Mouse (Mus musculus): ENCODE data around the gene Hsp90aa1. TPM values are rescaled to one million over a fixed set of nuclear protein-coding genes. Genes with fewer than 3 reads are reported as not detected.

Gene Hsp90aa1
- 179 TPM in 2 replicates for polyA plus RNA-seq (2015; fragmentation: Nextera tagmentation; extraction: Ambion mirVana)

GRCm38 (mm10) chr12:110702556-110702955 is at the start of gene Hsp90aa1:
Hsp90aa1 (minus strand) TSS chr12:110702728.

GRCm38 (mm10) chr12:110737170-110738157 is 34.9 kb upstream of the Hsp90aa1 start, which contains the start of gene Wdr20:
Wdr20 (plus strand) TSS chr12:110737944.

DNA sequence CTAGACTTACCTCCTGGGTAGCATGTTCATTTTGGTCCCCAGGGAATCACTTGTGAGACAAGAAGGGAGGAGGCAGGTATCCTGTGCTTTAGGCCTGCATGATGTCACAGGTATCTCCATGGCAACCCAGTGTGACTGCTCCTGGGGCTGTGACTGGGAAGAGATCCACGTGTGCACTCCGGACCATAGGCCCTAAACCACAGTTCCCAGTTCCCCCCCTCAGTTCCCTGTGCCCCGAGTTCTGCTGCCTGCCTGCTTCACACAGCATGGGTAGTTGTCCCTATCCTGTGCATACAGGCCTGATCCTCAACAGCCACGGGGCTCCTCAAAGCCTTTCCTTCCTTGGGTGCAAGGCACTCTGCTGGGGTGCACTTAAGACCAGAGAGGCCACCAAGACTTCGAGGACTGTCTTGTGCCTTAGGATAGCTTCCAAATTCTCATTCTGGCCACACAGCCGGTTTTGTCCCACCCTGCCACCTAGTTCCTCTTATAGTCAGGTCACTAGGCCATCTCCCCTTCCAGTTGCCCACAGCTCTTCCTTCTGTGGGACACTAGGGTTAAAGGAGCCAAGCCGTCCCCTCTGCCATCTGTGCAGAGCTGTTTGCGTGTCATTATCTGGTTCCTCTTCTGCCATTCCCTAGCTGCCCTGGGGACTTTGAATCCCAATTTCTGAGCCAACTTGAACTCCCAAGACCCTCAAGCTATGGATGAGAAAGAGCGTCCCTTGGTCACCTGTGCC is 19.8 kb downstream of the Hsp90aa1 start, which contains the start of gene 1700001K19Rik:
1700001K19Rik (minus strand) TSS at position 59 of the 739 bp plus-strand sequence.

Small RNA genes lying within 50 kb of the gene (microRNA-seq; reads per million reads assigned to microRNA genes)
- 0 reads per million in 2 experiments for gene Gm27299

Other genes with a start within 250 kb of the Hsp90aa1 start
- gene Dync1h1, start 101.3 kb downstream of the Hsp90aa1 start, polyA plus RNA-seq (2015; fragmentation: Nextera tagmentation; extraction: Ambion mirVana): 22.0 and 23.9 TPM in 2 replicates
- not detected in 2 replicates for gene 1700001K19Rik, start 20.1 kb downstream of the Hsp90aa1 start, polyA plus RNA-seq (2015; fragmentation: Nextera tagmentation; extraction: Ambion mirVana)
- 7.6 and 10.1 TPM in 2 replicates for gene Wdr20, start 35.2 kb upstream of the Hsp90aa1 start, polyA plus RNA-seq (2015; fragmentation: Nextera tagmentation; extraction: Ambion mirVana)
- 0.60 and 0.79 TPM in 2 replicates for gene Mok, start 138.2 kb upstream of the Hsp90aa1 start, polyA plus RNA-seq (2015; fragmentation: Nextera tagmentation; extraction: Ambion mirVana)
- 2.7 and 3.8 TPM in 2 replicates for gene Zfp839, start 147.5 kb upstream of the Hsp90aa1 start, polyA plus RNA-seq (2015; fragmentation: Nextera tagmentation; extraction: Ambion mirVana)
- 40.9 and 41.2 TPM in 2 replicates for gene Cinp, start 186.4 kb upstream of the Hsp90aa1 start, polyA plus RNA-seq (2015; fragmentation: Nextera tagmentation; extraction: Ambion mirVana)
- 1.0 TPM in 2 replicates for gene Tecpr2, start 186.5 kb upstream of the Hsp90aa1 start, polyA plus RNA-seq (2015; fragmentation: Nextera tagmentation; extraction: Ambion mirVana)

Measured in skeletal muscle tissue, postnatal 0 days (tissue).